Mouse (Mus musculus) gastrocnemius, adult 18-20 months (tissue): ENCODE results near the gene Fgfbp1. TPM values are rescaled to one million over a fixed set of nuclear protein-coding genes. Genes with fewer than 3 reads are reported as not detected.

Source experiments
- DNase-seq: peaks from one replicate; pipeline ENCODE4 v3.0.0; 2021; ENCODE audit warnings: low spot score
- total RNA-seq, 2 experiments: library from RNA; stranded (reverse); gene quantifications; 2 replicates each; pipeline ENCODE4 v1.2.3; 2021

The Fgfbp1 gene
- total RNA-seq, 2 experiments from 2014 or later: 6.4 to 10.4 TPM

GRCm38 (mm10) chr5:43933269-43933668, 48.3 kb downstream of the Fgfbp1 start:
- DNase-seq: no peak

Other genes starting within 250 kb of the Fgfbp1 start
- gene Bst1, start 162.9 kb downstream of the Fgfbp1 start, total RNA-seq: not detected
- 10 to 100 TPM; 31.5 to 38.6 TPM for gene Fbxl5, start 160.1 kb downstream of the Fgfbp1 start, total RNA-seq
- gene Cd38, start 113.2 kb downstream of the Fgfbp1 start, total RNA-seq: 1 to 10 TPM; 1.7 to 2.1 TPM
- 1 to 10 TPM; 6.3 to 6.8 TPM for gene Gm7879, start 68.6 kb downstream of the Fgfbp1 start, total RNA-seq
- gene Prom1, start 120.3 kb upstream of the Fgfbp1 start, total RNA-seq: 1 to 10 TPM; 5.9 to 8.5 TPM
- 10 to 100 TPM; 39.8 to 41.2 TPM for gene Tapt1, start 244.8 kb upstream of the Fgfbp1 start, total RNA-seq